Mouse (Mus musculus) ES-E14 (cell line): ENCODE results near the gene Nek7. TPM values are rescaled to one million over a fixed set of nuclear protein-coding genes. Genes with fewer than 3 reads are reported as not detected.

Experiments used
- DNase-seq: peaks from one replicate; pipeline ENCODE4 v3.0.0-alpha.2; 2013; ENCODE audit warnings: low read depth, low spot score
- H3K27ac ChIP-seq: 2 replicates; pipeline ENCODE4 v1.5.1; 2012; ENCODE audit warnings: low read depth, mild to moderate bottlenecking, low read length, moderate library complexity, mixed read lengths; ENCODE audit not compliant: poor library complexity, insufficient read depth, severe bottlenecking
- H3K36me3 ChIP-seq: 2 replicates; pipeline ENCODE4 v1.6.1; 2012; ENCODE audit warnings: mild to moderate bottlenecking, low read length, moderate library complexity, mixed read lengths; ENCODE audit not compliant: control insufficient read depth, poor library complexity, insufficient read depth, severe bottlenecking
- H3K4me1 ChIP-seq, 2 experiments: fragments of 150-350 bp in 1 of 2; sonication (generic) in 1 of 2; 2 replicates each; pipeline ENCODE4 v1.6.1; 2012; ENCODE audit warnings: low read length in 2 of 2, mild to moderate bottlenecking in 1 of 2, mixed read lengths in 1 of 2; ENCODE audit not compliant: control insufficient read depth in 2 of 2, insufficient read depth in 2 of 2, poor library complexity in 1 of 2
- H3K4me3 ChIP-seq, 2 experiments: fragments of 150-350 bp in 1 of 2; sonication (generic) in 1 of 2; 2 replicates each; pipeline ENCODE4 v1.5.1; 2012; ENCODE audit warnings: low read length in 2 of 2, low read depth in 1 of 2, mild to moderate bottlenecking in 1 of 2, mixed read lengths in 1 of 2; ENCODE audit not compliant: insufficient read depth in 1 of 2, poor library complexity in 1 of 2, severe bottlenecking in 1 of 2
- H3K9ac ChIP-seq: 2 replicates; pipeline ENCODE4 v1.6.1; 2012; ENCODE audit warnings: low read depth, mild to moderate bottlenecking, low read length, mixed read lengths; ENCODE audit not compliant: poor library complexity, insufficient read depth, severe bottlenecking
- H3K9me3 ChIP-seq: fragments of 150-350 bp; sonication (generic); 2 replicates; pipeline ENCODE4 v1.6.1; 2012; ENCODE audit warnings: low read depth, mild to moderate bottlenecking, low read length; ENCODE audit not compliant: control insufficient read depth, insufficient read depth
- CHD2 ChIP-seq: IDR thresholded peaks from 2 replicates; pipeline ENCODE4 v1.6.1; 2014; ENCODE audit warnings: mild to moderate bottlenecking, low read depth, low read length, inconsistent platforms
- HCFC1 ChIP-seq: IDR thresholded peaks from 2 replicates; pipeline ENCODE4 v1.6.1; 2012; ENCODE audit warnings: low read length, inconsistent platforms, borderline replicate concordance; ENCODE audit not compliant: insufficient read depth
- MAFK ChIP-seq: IDR thresholded peaks from 2 replicates; pipeline ENCODE4 v1.6.1; 2014; ENCODE audit warnings: mild to moderate bottlenecking, low read depth, low read length, inconsistent platforms; ENCODE audit not compliant: insufficient read depth
- ZC3H11A ChIP-seq: IDR thresholded peaks from 2 replicates; pipeline ENCODE4 v1.6.1; 2012; ENCODE audit warnings: low read depth, mild to moderate bottlenecking, inconsistent platforms, low read length, borderline replicate concordance
- ZNF384 ChIP-seq: IDR thresholded peaks from 2 replicates; pipeline ENCODE4 v1.6.1; 2012; ENCODE audit warnings: low read depth, low read length, inconsistent platforms
- in situ Hi-C, 2 experiments: fragments of 600-800 bp; cut with MboI; formaldehyde crosslinking; loops; one replicate each; pipeline ENCODE4 v1.15.1; 2025; ENCODE audit warnings: low sequenced_read_pairs in 2 of 2, inconsistent platforms in 1 of 2; ENCODE audit not compliant: unreplicated experiment in 2 of 2
- total RNA-seq: library from RNA; depleted of rRNA; stranded (reverse); fragments of 300-350 nt; gene quantifications from 2 replicates; pipeline ENCODE4 v1.2.3, GENCODE M21; 2012

Gene Nek7
- total RNA-seq, 1 experiment = 13.3 TPM

DNA sequence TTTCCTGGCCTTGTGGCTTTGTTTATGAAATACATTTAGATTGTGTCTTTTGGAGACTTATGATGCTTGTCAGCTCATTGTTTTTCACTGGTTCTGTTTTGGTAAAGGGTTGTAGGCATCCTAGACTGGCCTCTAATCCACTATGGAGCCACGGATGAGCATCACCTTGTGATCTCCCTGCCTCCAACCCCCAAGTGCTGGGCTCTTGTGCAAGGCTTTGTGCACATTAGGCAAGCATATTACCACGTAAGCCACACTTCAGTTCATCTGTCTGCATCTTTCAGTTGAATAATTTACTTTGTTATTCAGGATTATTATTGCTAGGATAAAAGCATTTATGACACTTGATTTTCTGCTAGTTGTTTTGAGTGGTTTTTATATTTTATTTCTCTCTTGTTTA, 154.6 kb downstream of the Nek7 start:
- Histone ChIP-seq H3K4me3 (no peak overlapping the region), H3K9ac (no peak overlapping the region), H3K9me3 (no peaks in the 10 kb centered on the region), H3K36me3 (no peaks in the 10 kb centered on the region), H3K27ac (no peak overlapping the region), H3K4me1 (no peaks in the 10 kb centered on the region)
- in situ Hi-C loops = no loop called here
- TF ChIP-seq CHD2 (no peak), ZNF384 (no peak), MAFK (no peak), ZC3H11A (no peak), HCFC1 (no peak)
- DNase-seq = no peak

DNA sequence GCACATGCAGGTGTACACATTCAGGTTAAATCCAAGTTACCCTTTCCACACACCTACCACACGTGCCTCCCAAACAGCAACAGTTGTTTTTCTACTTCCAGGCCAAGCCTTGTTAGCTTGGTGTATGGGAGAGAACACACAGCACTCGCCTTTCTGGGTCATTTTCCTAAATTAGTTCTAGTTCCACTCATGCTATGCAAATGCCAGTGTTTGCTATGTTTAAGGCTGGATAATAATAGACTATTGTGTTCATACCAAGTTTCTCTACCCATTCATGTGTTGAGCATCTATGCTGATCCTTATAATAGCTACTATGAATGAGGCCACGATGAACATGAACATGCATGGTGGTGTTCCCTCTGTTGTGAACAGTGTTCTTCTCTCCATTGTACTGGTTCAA, 158.5 kb downstream of the Nek7 start:
- no peak overlapping the region for H3K9ac ChIP-seq
- no peaks in the 10 kb centered on the region for H3K36me3 ChIP-seq
- DNase-seq = no peak
- H3K9me3 ChIP-seq = no peaks in the 10 kb centered on the region
- no peaks in the 10 kb centered on the region for H3K4me1 ChIP-seq
- H3K4me3 ChIP-seq = no peak overlapping the region
- in situ Hi-C loops = no loop called here
- TF ChIP-seq CHD2 (no peak), ZNF384 (no peak), ZC3H11A (no peak), HCFC1 (no peak), MAFK (no peak)
- H3K27ac ChIP-seq = no peak overlapping the region

DNA sequence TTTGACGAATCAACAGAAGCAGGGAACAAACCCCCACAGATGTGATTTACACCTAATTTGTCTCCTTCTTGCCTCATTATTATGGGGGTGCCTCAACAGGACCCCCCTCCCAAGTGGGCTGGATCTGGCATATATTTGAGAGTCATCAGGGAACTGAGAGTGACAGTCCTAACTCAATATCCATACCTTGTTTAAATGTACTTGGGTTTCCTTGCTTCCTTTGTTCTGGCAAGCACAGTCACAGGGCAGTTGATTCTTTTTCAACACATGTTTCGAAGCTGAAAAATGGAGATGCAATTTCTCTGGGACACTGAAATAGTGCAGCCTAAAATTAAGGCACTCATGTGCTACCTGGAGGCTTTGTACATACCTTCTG, 170.5 kb downstream of the Nek7 start:
- Histone ChIP-seq H3K9me3 (no peaks in the 10 kb centered on the region), H3K9ac (no peak overlapping the region), H3K4me1 (no peaks in the 10 kb centered on the region), H3K36me3 (no peaks in the 10 kb centered on the region), H3K27ac (no peak overlapping the region), H3K4me3 (no peak overlapping the region)
- DNase-seq = no peak
- in situ Hi-C loops = no loop called here
- TF ChIP-seq ZNF384 (no peak), HCFC1 (no peak), MAFK (no peak), ZC3H11A (no peak), CHD2 (no peak)

DNA sequence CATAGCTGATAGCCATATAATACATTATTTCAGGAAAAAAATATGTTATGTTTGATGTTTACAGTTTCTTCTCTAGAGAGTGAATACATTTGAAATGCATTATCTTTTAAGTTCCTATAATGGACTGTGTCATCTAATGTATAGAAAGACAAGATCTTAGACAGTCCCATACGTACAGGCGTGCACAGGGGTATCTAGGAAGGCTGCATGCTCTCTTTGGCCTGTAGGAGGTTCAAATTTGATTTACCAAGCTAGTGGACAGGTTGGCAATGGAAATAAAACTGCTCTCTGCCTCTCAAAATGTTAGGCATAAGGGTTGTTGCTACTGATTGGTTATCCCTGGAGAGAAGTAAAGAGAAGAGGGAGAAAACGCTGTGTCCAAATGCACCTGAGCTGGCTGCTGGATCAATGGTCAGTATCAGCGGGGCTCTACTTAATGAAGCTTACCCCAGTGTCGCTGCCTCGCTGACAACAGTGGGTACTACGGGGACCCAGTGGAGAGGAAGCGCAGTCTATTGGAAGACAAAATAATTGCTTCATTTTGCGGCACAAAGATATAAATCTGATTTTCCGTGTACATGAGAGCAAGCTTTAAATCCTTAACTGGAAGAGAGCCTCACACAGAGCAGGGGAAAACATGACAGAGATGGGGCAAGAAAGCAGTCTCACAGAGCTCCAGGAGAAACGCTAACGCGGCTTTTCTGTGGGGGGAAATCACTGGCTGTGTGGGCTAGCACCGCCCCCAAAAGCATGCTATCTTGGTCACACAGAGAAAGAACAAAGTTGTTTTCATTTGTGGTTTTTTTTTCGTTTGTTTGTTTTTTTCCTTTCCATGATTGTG, 171.1 kb downstream of the Nek7 start:
- DNase-seq = no peak
- H3K4me3 ChIP-seq = no peak overlapping the region
- TF ChIP-seq CHD2 (no peak), MAFK (no peak), ZNF384 (no peak), HCFC1 (no peak), ZC3H11A (no peak)
- no peak overlapping the region for H3K27ac ChIP-seq
- H3K9me3 ChIP-seq = no peaks in the 10 kb centered on the region
- no peak overlapping the region for H3K9ac ChIP-seq
- in situ Hi-C loops = no loop called here
- no peaks in the 10 kb centered on the region for H3K4me1 ChIP-seq
- no peaks in the 10 kb centered on the region for H3K36me3 ChIP-seq

DNA sequence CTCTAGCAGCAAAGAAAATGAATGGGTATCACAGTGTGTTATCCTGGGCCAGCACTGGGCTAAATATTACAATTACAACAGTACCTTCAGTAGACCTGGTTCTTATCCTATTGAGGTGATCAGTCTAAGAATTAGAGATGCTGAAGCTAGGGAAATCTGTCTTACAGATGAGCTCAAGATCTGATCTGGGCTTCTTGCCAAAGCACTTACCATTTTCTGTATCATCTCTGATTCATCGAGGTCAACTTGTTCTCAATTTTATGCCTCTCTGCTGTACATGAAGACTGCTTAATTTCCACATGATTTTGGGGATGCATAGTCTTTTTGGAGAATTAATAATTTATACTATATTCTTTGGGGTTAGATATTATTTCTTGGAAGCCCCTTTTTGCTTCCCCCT, 173.1 kb downstream of the Nek7 start:
- H3K9me3 ChIP-seq = no peaks in the 10 kb centered on the region
- no peak overlapping the region for H3K9ac ChIP-seq
- in situ Hi-C loops = no loop called here
- H3K36me3 ChIP-seq = no peaks in the 10 kb centered on the region
- H3K27ac ChIP-seq = no peak overlapping the region
- no peak for DNase-seq
- H3K4me1 ChIP-seq = no peaks in the 10 kb centered on the region
- H3K4me3 ChIP-seq = no peak overlapping the region
- TF ChIP-seq ZNF384 = no peak
- no peak for TF ChIP-seq ZC3H11A
- TF ChIP-seq CHD2 = no peak
- no peak for TF ChIP-seq HCFC1
- TF ChIP-seq MAFK = no peak
